Mouse (Mus musculus) frontal cortex, adult 2 months (tissue): ENCODE data around the gene Arhgef26. TPM values are rescaled to one million over a fixed set of nuclear protein-coding genes. Genes with fewer than 3 reads are reported as not detected.

Source experiments
- DNase-seq, 2 experiments: peaks; one replicate each; pipeline ENCODE4 v3.0.0; 2022; ENCODE audit warnings: low spot score in 1 of 2; ENCODE audit errors: extremely low spot score in 1 of 2
- polyA plus RNA-seq: library from polyadenylated mRNA; depleted of rRNA; stranded (reverse); fragments of >200 nt; gene quantifications from 2 replicates; pipeline ENCODE4 v1.2.3, GENCODE M21; 2012

The Arhgef26 gene
- polyA plus RNA-seq, 1 experiment, result 15.8 TPM

GRCm38 (mm10) chr3:62380420-62380819 lies 42.3 kb downstream of the Arhgef26 start:
- no peak for DNase-seq

GRCm38 (mm10) chr3:62382853-62383252 lies 44.7 kb downstream of the Arhgef26 start:
- DNase-seq, result no peak

- no peak for DNase-seq
These were observed 54.5 kb downstream of the Arhgef26 start for GRCm38 (mm10) chr3:62392636-62393035.

GRCm38 (mm10) chr3:62394284-62394683 lies 56.1 kb downstream of the Arhgef26 start:
- no peak for DNase-seq

- DNase-seq, result no peak
These were observed 57.2 kb downstream of the Arhgef26 start for GRCm38 (mm10) chr3:62395368-62395767.

GRCm38 (mm10) chr3:62396109-62396508 lies 58.0 kb downstream of the Arhgef26 start:
- no peak for DNase-seq

- no peak for DNase-seq
These were observed 60.0 kb downstream of the Arhgef26 start for GRCm38 (mm10) chr3:62398094-62398493.

GRCm38 (mm10) chr3:62399826-62400746 lies 61.9 kb downstream of the Arhgef26 start:
- DNase-seq, result no peak

- DNase-seq, result no peak
These were observed 64.3 kb downstream of the Arhgef26 start for GRCm38 (mm10) chr3:62402466-62402865.

- peak in 1 of 2 experiments; percentile 4 for DNase-seq
These were observed 66.5 kb downstream of the Arhgef26 start for GRCm38 (mm10) chr3:62404477-62405246.

- DNase-seq, result no peak
These were observed 71.5 kb downstream of the Arhgef26 start for GRCm38 (mm10) chr3:62409555-62410182.

GRCm38 (mm10) chr3:62410491-62410890 lies 72.3 kb downstream of the Arhgef26 start:
- DNase-seq, result peak in 1 of 2 experiments; percentile 14

GRCm38 (mm10) chr3:62412704-62413103 lies 74.6 kb downstream of the Arhgef26 start:
- DNase-seq, result peak; percentile 59 to 61

- DNase-seq, result no peak
These were observed 76.8 kb downstream of the Arhgef26 start for GRCm38 (mm10) chr3:62414926-62415325.

GRCm38 (mm10) chr3:62417458-62417857 lies 79.3 kb downstream of the Arhgef26 start:
- DNase-seq, result no peak

- DNase-seq, result no peak
These were observed 80.4 kb downstream of the Arhgef26 start for GRCm38 (mm10) chr3:62418387-62419138.

GRCm38 (mm10) chr3:62433675-62434074 lies 95.5 kb downstream of the Arhgef26 start:
- no peak for DNase-seq

GRCm38 (mm10) chr3:62435923-62436322 lies 97.8 kb downstream of the Arhgef26 start:
- no peak for DNase-seq

- DNase-seq, result no peak
These were observed 102.4 kb downstream of the Arhgef26 start for GRCm38 (mm10) chr3:62440431-62440969.
